Mouse (Mus musculus) cerebellum, postnatal 4 days (tissue): Measurements from ENCODE around the gene Olfr195.
"Not testable (repeated sequence)": the region's sequence is repeated elsewhere in the genome, so short reads cannot be mapped to it uniquely, and the experiment has no call there.

Experiments
- DNase-seq, 2 experiments: peaks; one replicate each; pipeline ENCODE4 v3.0.0; 2022; ENCODE audit warnings: low spot score in 2 of 2, mixed read lengths in 1 of 2

The Olfr195 gene

GRCm38 (mm10) chr16:59146746-59147145 lies at the start of gene Olfr195:
Olfr195 (plus strand) TSS chr16:59147046.
- DNase-seq: no peak

- no peak for DNase-seq
Measured at GRCm38 (mm10) chr16:59105312-59105711, 41.5 kb upstream of the Olfr195 start.

- not testable (repeated sequence) for DNase-seq
Measured at GRCm38 (mm10) chr16:59108522-59108921, 38.3 kb upstream of the Olfr195 start.

GRCm38 (mm10) chr16:59111781-59112180 lies 35.1 kb upstream of the Olfr195 start, which contains the start of gene Olfr193:
Olfr193 (minus strand) TSS chr16:59111881.
- no peak for DNase-seq

GRCm38 (mm10) chr16:59120969-59121368 lies 25.9 kb upstream of the Olfr195 start, which contains the start of gene Olfr194:
Olfr194 (minus strand) TSS chr16:59121069.
- DNase-seq: no peak

GRCm38 (mm10) chr16:59130740-59131139 lies 16.1 kb upstream of the Olfr195 start:
- DNase-seq: no peak

GRCm38 (mm10) chr16:59141105-59141504 lies 5.7 kb upstream of the Olfr195 start:
- DNase-seq: no peak

- no peak for DNase-seq
Measured at GRCm38 (mm10) chr16:59151996-59152395, 5.2 kb downstream of the Olfr195 start.

GRCm38 (mm10) chr16:59170354-59170753 lies 23.5 kb downstream of the Olfr195 start, which contains the start of gene Olfr196:
Olfr196 (minus strand) TSS chr16:59170454.
- no peak for DNase-seq
